Mouse (Mus musculus): ENCODE measurements around the gene Fbxl21. TPM values are rescaled to one million over a fixed set of nuclear protein-coding genes. Genes with fewer than 3 reads are reported as not detected.
A peak's percentile ranks its signal among the peaks of the same experiment; 100 is the strongest.

Gene Fbxl21
- total RNA-seq, 2 experiments from 2014 or later: 6.8 to 7.3 TPM

- intact Hi-C loops (cut with DNase I): no loop called here
- TF ChIP-seq CTCF (IDR thresholded peaks at IDR 0.05): no peak
- no peak for DNase-seq (ENCODE audit: extremely low spot score in 1 of 2, low spot score in 2 of 2)
- Histone ChIP-seq H3K27ac (no peak overlapping the region), H3K4me3 (no peak overlapping the region)
Measured at GRCm38 (mm10) chr13:56506871-56507496, 15.3 kb upstream of the Fbxl21 start.

GRCm38 (mm10) chr13:56509796-56510195 lies 12.5 kb upstream of the Fbxl21 start:
- TF ChIP-seq CTCF (IDR thresholded peaks at IDR 0.05): no peak
- intact Hi-C loops (cut with DNase I): no loop called here
- Histone ChIP-seq H3K4me3 (no peak overlapping the region), H3K27ac (no peak overlapping the region)
- no peak for DNase-seq (ENCODE audit: extremely low spot score in 1 of 2, low spot score in 2 of 2)

- intact Hi-C loops (cut with DNase I): no loop called here
- no peak for TF ChIP-seq CTCF (IDR thresholded peaks at IDR 0.05)
Measured at GRCm38 (mm10) chr13:56513595-56513994, 8.7 kb upstream of the Fbxl21 start.

DNA sequence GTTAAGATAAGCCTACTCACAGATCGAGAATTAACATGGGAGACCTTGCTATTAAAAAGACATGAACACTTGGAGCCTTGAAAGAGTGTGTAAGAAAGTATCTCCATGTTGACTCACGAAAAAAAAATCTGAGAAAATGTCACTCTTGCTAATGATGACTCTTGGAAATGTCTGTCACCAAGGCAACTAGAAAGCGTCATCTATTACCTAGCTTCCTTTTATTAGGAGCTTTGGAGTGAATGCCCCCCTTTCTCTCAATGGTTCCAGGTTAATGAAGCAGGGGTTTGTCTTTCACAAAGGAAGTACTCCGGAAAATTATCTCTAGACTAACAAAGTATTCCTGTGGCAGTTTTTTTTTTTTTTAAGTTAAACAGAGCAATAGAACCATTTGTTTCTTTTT lies 6.0 kb upstream of the Fbxl21 start:
- intact Hi-C loops (cut with DNase I): no loop called here

More at GRCm38 (mm10) chr13:56513595-56513994, 8.7 kb upstream of the Fbxl21 start:
- Histone ChIP-seq H3K4me3 (no peak overlapping the region), H3K27ac (no peak overlapping the region)
- DNase-seq (ENCODE audit: extremely low spot score in 1 of 2, low spot score in 2 of 2): no peak

GRCm38 (mm10) chr13:56516816-56517215 lies 5.5 kb upstream of the Fbxl21 start:
- intact Hi-C loops (cut with DNase I): no loop called here
- DNase-seq (ENCODE audit: extremely low spot score in 1 of 2, low spot score in 2 of 2): no peak
- TF ChIP-seq CTCF (IDR thresholded peaks at IDR 0.05): no peak
- no peak overlapping the region for H3K27ac ChIP-seq
- no peak overlapping the region for H3K4me3 ChIP-seq

More for the DNA sequence above, 6.0 kb upstream of the Fbxl21 start:
- Histone ChIP-seq H3K27ac (no peak overlapping the region), H3K4me3 (no peak overlapping the region)
- no peak for TF ChIP-seq CTCF (IDR thresholded peaks at IDR 0.05)
- no peak for DNase-seq (ENCODE audit: extremely low spot score in 1 of 2, low spot score in 2 of 2)

- Histone ChIP-seq H3K27ac (peak overlapping the region; percentile 19; the same call in 1 of the 2 replicates), H3K4me3 (peak overlapping the region; percentile 73)
- no peak for DNase-seq (ENCODE audit: extremely low spot score in 1 of 2, low spot score in 2 of 2)
- no peak for TF ChIP-seq CTCF (IDR thresholded peaks at IDR 0.05)
- intact Hi-C loops (cut with DNase I): no loop called here
Measured at GRCm38 (mm10) chr13:56522821-56523167, 522 bp downstream of the Fbxl21 start.

DNA sequence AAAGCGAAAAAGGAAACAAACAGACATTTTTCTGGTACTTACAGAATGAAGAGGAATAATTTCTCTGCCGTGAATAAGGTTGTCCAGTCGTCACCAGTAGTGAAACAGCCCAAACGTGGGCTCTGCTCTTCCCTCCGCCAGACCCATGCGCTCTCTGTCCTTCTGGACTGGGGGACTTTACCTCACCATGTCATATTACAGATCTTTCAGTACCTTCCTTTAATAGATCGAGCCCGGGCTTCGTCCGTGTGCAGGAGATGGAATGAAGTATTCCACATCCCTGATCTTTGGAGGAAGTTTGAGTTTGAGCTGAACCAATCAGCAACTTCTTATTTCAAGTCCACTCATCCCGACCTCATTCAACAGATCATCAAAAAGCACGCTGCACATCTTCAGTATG lies 4.6 kb downstream of the Fbxl21 start:
- Histone ChIP-seq H3K4me3 (no peak overlapping the region), H3K27ac (no peak overlapping the region)
- intact Hi-C loops (cut with DNase I): no loop called here
- no peak for DNase-seq (ENCODE audit: extremely low spot score in 1 of 2, low spot score in 2 of 2)
- TF ChIP-seq CTCF (IDR thresholded peaks at IDR 0.05): no peak

- Histone ChIP-seq H3K27ac (no peak overlapping the region), H3K4me3 (no peak overlapping the region)
- no peak for DNase-seq (ENCODE audit: extremely low spot score in 1 of 2, low spot score in 2 of 2)
- intact Hi-C loops (cut with DNase I): no loop called here
- TF ChIP-seq CTCF (IDR thresholded peaks at IDR 0.05): no peak
Measured at GRCm38 (mm10) chr13:56527846-56528245, 5.6 kb downstream of the Fbxl21 start.

GRCm38 (mm10) chr13:56528281-56528680 lies 6.0 kb downstream of the Fbxl21 start:
- TF ChIP-seq CTCF (IDR thresholded peaks at IDR 0.05): no peak

DNA sequence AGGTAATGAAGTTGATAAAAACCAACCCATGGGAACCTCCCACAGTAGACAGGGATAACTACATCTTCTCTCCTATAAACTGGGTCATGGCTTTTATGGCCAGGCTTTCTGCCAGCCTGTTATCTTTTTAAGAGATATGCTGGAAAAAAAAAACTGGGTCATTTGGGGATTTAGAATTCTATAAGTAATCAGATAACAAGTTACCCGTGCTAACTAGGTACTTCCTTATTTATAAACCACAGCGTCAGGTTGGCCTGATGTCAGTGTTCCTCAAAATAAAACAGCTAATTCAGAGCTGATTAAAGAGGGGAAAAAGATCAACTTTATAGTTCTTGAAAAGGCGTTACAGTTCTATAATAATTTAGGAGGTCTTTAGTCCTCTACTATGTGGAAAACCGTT lies 6.8 kb downstream of the Fbxl21 start:
- Histone ChIP-seq H3K27ac (no peak overlapping the region), H3K4me3 (no peak overlapping the region)
- TF ChIP-seq CTCF (IDR thresholded peaks at IDR 0.05): no peak
- intact Hi-C loops (cut with DNase I): no loop called here
- no peak for DNase-seq (ENCODE audit: extremely low spot score in 1 of 2, low spot score in 2 of 2)

More at GRCm38 (mm10) chr13:56528281-56528680, 6.0 kb downstream of the Fbxl21 start:
- no peak overlapping the region for H3K27ac ChIP-seq
- intact Hi-C loops (cut with DNase I): no loop called here
- DNase-seq (ENCODE audit: extremely low spot score in 1 of 2, low spot score in 2 of 2): no peak
- H3K4me3 ChIP-seq: no peak overlapping the region

- no peak for DNase-seq (ENCODE audit: extremely low spot score in 1 of 2, low spot score in 2 of 2)
- intact Hi-C loops (cut with DNase I): no loop called here
Measured at GRCm38 (mm10) chr13:56529685-56530084, 7.4 kb downstream of the Fbxl21 start.

GRCm38 (mm10) chr13:56534931-56535330 lies 12.7 kb downstream of the Fbxl21 start:
- DNase-seq (ENCODE audit: extremely low spot score in 1 of 2, low spot score in 2 of 2): no peak
- no peak overlapping the region for H3K27ac ChIP-seq
- no peak overlapping the region for H3K4me3 ChIP-seq
- TF ChIP-seq CTCF (IDR thresholded peaks at IDR 0.05): no peak
- intact Hi-C loops (cut with DNase I): no loop called here

More at GRCm38 (mm10) chr13:56529685-56530084, 7.4 kb downstream of the Fbxl21 start:
- no peak for TF ChIP-seq CTCF (IDR thresholded peaks at IDR 0.05)
- H3K27ac ChIP-seq: no peak overlapping the region
- no peak overlapping the region for H3K4me3 ChIP-seq

DNA sequence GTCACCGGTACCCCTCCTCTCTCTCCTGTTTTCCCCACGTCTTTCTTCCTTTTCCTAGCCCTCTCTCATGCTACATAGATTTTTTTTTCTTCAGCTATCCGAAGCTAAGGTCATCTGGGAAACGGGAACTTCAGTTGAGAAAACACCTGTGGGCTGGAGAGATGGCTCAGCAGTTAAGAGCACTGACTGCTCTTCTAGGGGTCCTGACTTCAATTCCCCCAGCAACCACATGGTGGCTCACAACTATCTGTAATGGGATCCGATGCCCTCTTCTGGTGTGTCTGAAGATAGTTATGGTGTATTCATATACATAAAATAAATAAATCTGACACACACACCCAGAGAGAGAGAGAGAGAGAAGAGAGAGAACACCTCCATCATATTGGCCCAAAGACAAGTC lies 13.3 kb downstream of the Fbxl21 start:
- DNase-seq (ENCODE audit: extremely low spot score in 1 of 2, low spot score in 2 of 2): no peak
- intact Hi-C loops (cut with DNase I): no loop called here
- no peak overlapping the region for H3K4me3 ChIP-seq

More for the DNA sequence above, 13.3 kb downstream of the Fbxl21 start:
- peak; percentile 28 for TF ChIP-seq CTCF (IDR thresholded peaks at IDR 0.05)
- H3K27ac ChIP-seq: no peak overlapping the region

All from left cerebral cortex, adult 2 months (tissue).